Mouse (Mus musculus) pancreas, adult 10 weeks (tissue): Measurements from ENCODE around the gene Rab37. TPM values are rescaled to one million over a fixed set of nuclear protein-coding genes. Genes with fewer than 3 reads are reported as not detected.

Experiments
- polyA plus RNA-seq: library from polyadenylated mRNA; stranded (reverse); fragments of 350-450 nt; fragmentation: Illumina TruSeq; extraction: RNeasy Lipid Tissue Mini Kit (QIAGEN cat#74804); gene quantifications from one replicate; pipeline ENCODE4 v1.2.3, GENCODE M21; 2015; ENCODE audit warnings: low read depth, low replicate concordance; ENCODE audit not compliant: insufficient read depth

The Rab37 gene
- 6.0 TPM for polyA plus RNA-seq

GRCm38 (mm10) chr11:115091362-115091901 lies at the start of gene Rab37:
Gene Rab37, plus strand, starts transcription at chr11:115091431.

GRCm38 (mm10) chr11:115048259-115048658 lies 43.0 kb upstream of the Rab37 start, which contains the start of gene Cd300ld3:
Gene Cd300ld3, minus strand, starts transcription at chr11:115048409.

GRCm38 (mm10) chr11:115062077-115062476 lies 29.2 kb upstream of the Rab37 start, which contains the start of gene Cd300e:
Gene Cd300e, minus strand, starts transcription at chr11:115062177.

GRCm38 (mm10) chr11:115133800-115134199 lies 42.6 kb downstream of the Rab37 start, which contains the start of gene Cd300lf:
Gene Cd300lf, minus strand, starts transcription at chr11:115133992.

GRCm38 (mm10) chr11:115162832-115163480 lies 71.7 kb downstream of the Rab37 start, which contains the start of gene Slc9a3r1:
Gene Slc9a3r1, plus strand, starts transcription at chr11:115163341.

GRCm38 (mm10) chr11:115187224-115187639 lies 96.0 kb downstream of the Rab37 start, which contains the start of gene Tmem104:
Gene Tmem104, plus strand, starts transcription at chr11:115187487.

GRCm38 (mm10) chr11:115187693-115188092 lies 96.5 kb downstream of the Rab37 start, which contains the start of gene Nat9:
Gene Nat9, minus strand, starts transcription at chr11:115187859.

Other genes with a start within 250 kb of the Rab37 start
- gene Gprc5c, start 240.3 kb upstream of the Rab37 start, polyA plus RNA-seq: 3.3 TPM
- 0.55 TPM for gene Cd300a, start 201.4 kb upstream of the Rab37 start, polyA plus RNA-seq
- gene Cd300lb, start 157.0 kb upstream of the Rab37 start, polyA plus RNA-seq: 0.37 TPM
- not detected for gene Cd300c, start 122.3 kb upstream of the Rab37 start, polyA plus RNA-seq
- gene Cd300ld, start 101.5 kb upstream of the Rab37 start, polyA plus RNA-seq: 1.6 TPM
- 1.2 TPM for gene Cd300c2, start 89.6 kb upstream of the Rab37 start, polyA plus RNA-seq
- gene Cd300ld2, start 75.2 kb upstream of the Rab37 start, polyA plus RNA-seq: not detected
- not detected for gene Cd300ld4, start 64.4 kb upstream of the Rab37 start, polyA plus RNA-seq
- gene Cd300ld5, start 53.7 kb upstream of the Rab37 start, polyA plus RNA-seq: 1.3 TPM
- gene Cd300ld3, start 43.0 kb upstream of the Rab37 start, polyA plus RNA-seq: 3.8 TPM
- gene Cd300e, start 29.3 kb upstream of the Rab37 start, polyA plus RNA-seq: not detected
- gene Cd300lf, start 42.6 kb downstream of the Rab37 start, polyA plus RNA-seq: not detected
- gene Slc9a3r1, start 71.9 kb downstream of the Rab37 start, polyA plus RNA-seq: 15.3 TPM
- gene Tmem104, start 96.1 kb downstream of the Rab37 start, polyA plus RNA-seq: 2.5 TPM
- 12.4 TPM for gene Nat9, start 96.4 kb downstream of the Rab37 start, polyA plus RNA-seq
- gene Grin2c, start 175.8 kb downstream of the Rab37 start, polyA plus RNA-seq: 0.48 TPM
- 10.5 TPM for gene Fdxr, start 185.6 kb downstream of the Rab37 start, polyA plus RNA-seq
- gene Fads6, start 206.2 kb downstream of the Rab37 start, polyA plus RNA-seq: 3.3 TPM
- not detected for gene Otop2, start 215.7 kb downstream of the Rab37 start, polyA plus RNA-seq
- not detected for gene Ush1g, start 230.6 kb downstream of the Rab37 start, polyA plus RNA-seq
- gene Otop3, start 243.3 kb downstream of the Rab37 start, polyA plus RNA-seq: not detected